Mouse (Mus musculus): ENCODE data around the gene Csf2.

DNA sequence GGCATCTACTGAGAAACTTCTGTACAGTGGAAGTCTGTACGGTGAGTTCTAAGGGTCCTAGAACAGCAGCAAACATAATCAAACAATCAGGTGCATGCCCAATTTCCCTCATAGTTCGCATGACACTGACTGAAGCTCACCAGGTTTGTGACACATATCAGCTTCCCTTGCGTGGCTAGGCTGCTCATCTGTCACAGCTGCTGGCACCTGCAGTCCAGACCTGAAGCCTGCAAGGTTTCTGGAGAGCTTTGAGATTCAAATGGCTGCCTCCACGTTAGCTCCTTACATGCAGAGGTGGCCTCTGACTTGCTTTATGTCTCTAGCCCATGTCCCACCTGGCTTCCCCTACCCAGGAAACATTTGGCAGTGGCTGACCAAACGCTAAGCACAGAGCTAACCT is 35.8 kb downstream of the Csf2 start:
- TF ChIP-seq POLR2A (IDR thresholded peaks at IDR 0.05; ENCODE audit: insufficient read depth, low read length) (no peak), CTCF (IDR thresholded peaks at IDR 0.05; ENCODE audit: low read depth, low read length) (no peak), EP300 (IDR thresholded peaks at IDR 0.05; ENCODE audit: insufficient read depth, low read depth, low read length) (no peak)
